Mouse (Mus musculus) layer of hippocampus, adult 11-12 months (tissue): ENCODE data around the gene Mapk8ip3.

ENCODE experiments used
- DNase-seq: peaks from one replicate; pipeline ENCODE4 v3.0.0; 2022; ENCODE audit warnings: low spot score

The Mapk8ip3 gene

DNA sequence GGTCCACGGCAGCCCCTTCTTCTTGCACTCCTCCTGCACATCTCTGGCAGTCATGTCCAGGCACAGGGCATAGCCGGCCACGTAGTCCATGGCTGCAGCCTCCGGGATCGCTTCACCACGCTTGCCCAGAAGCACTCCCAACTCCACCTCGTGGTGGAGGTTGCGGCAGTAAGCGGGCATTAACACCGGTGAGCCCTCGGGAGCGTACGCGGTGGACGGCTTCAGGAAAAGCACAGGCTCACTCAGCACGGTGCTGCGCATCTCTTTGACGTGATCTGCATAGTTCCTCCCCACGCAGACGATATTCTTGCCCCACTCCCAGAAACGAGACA lies 87.1 kb downstream of the Mapk8ip3 start:
- DNase-seq, result no peak

GRCm38 (mm10) chr17:24848600-24849031 lies 88.2 kb downstream of the Mapk8ip3 start:
- no peak for DNase-seq

- no peak for DNase-seq
Measured at GRCm38 (mm10) chr17:24847386-24847785, 89.4 kb downstream of the Mapk8ip3 start.

GRCm38 (mm10) chr17:24844525-24844924 lies 92.3 kb downstream of the Mapk8ip3 start:
- DNase-seq, result no peak

- DNase-seq, result no peak
Measured at GRCm38 (mm10) chr17:24842631-24843030, 94.1 kb downstream of the Mapk8ip3 start.
